Mouse (Mus musculus) liver, postnatal 0 days (tissue): ENCODE measurements at regions not wholly inside any gene's neighbourhood (a gene's known extent, or its start where the extent isn't known, plus 50 kb on each side); places are given as distances from the start of the nearest gene placed in this dataset.

Source experiments
- CTCF ChIP-seq: sonication (generic); IDR thresholded peaks from 2 replicates; pipeline ENCODE4 v1.5.1; 2016; ENCODE audit warnings: antibody characterized with exemption, low read depth
- EP300 ChIP-seq: IDR thresholded peaks from 2 replicates; pipeline ENCODE4 v1.6.1; 2016; ENCODE audit warnings: antibody characterized with exemption, low read depth, mild to moderate bottlenecking

DNA sequence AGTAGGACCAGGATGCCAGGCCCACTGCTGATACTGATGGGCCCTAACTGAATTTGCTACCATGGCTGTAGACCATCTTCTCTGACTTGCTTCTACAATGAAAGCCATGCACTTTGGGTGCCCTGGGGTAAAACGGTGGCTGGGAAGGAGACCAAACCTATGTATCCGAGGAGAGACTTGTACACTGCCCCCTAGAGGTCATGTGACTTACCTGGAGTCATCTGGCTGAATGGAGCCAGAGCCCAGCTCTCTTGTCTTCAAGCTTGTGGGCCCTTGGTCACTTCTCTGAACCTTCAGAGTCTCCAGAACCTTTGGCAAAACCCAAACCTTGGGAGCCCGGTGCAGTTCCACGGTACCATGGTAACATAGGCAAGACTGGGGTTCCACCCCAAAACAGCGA lies 117.6 kb upstream of the Sdk2 start:
- TF ChIP-seq CTCF: peak; percentile 51
- no peak for TF ChIP-seq EP300
